In genomic region chr5:64467856-64468255, GRCm38 (mm10) we compare ENCODE assay signal across 22 mouse cellular contexts.
DNase-seq lines count a peak whose midpoint lies in the region; TF ChIP-seq lines count a peak whose summit lies in the region.
"Had no signal": no experiment of that assay in that cellular context is flagged by ENCODE, and none has a peak within 500 bp of the region (broad histone marks: within the 10 kb centered on the region; RNA-seq: fewer than 3 reads in every experiment).

No protein-coding gene starts in this region.

- WGBS in heart, adult 2 months: 46% methylated on average over 3 of the region's 3 CpGs

- no peak for TF ChIP-seq EP300 in heart, adult 2 months (IDR thresholded peaks at IDR 0.05; ENCODE audit: insufficient read depth, low read depth, low read length)

- H3K9ac ChIP-seq in heart, adult 2 months (ENCODE audit: low read depth, low read length): no peak overlapping the region
- H3K9ac ChIP-seq: embryonic facial prominence, embryonic 13.5 days; embryonic facial prominence, embryonic 15.5 days; forebrain, embryonic 12.5 days had no signal

- H3K79me2 ChIP-seq in heart, adult 2 months (replicated peaks; ENCODE audit: control insufficient read depth, insufficient read depth, low read length): no peaks in the 10 kb centered on the region

- no peaks in the 10 kb centered on the region for H3K4me1 ChIP-seq in heart, adult 2 months (ENCODE audit: control insufficient read depth, insufficient read depth, low read length)
- H3K4me1 ChIP-seq in testis, adult 2 months (ENCODE audit: control insufficient read depth, insufficient read depth, low read length): no peaks in the 10 kb centered on the region
- H3K4me1 ChIP-seq: embryonic facial prominence, embryonic 13.5 days; embryonic facial prominence, embryonic 15.5 days; forebrain, embryonic 12.5 days had no signal

- H3K4me3 ChIP-seq in gastrocnemius, adult 2 months: no peak overlapping the region
- H3K4me3 ChIP-seq in heart, adult 2 months: no peak overlapping the region
- H3K4me3 ChIP-seq in testis, adult 2 months (ENCODE audit: control insufficient read depth, low read depth, low read length): peak overlapping the region; percentile 89
- H3K4me3 ChIP-seq: embryonic facial prominence, embryonic 13.5 days; embryonic facial prominence, embryonic 15.5 days; erythroblast, embryonic 14.5 days; forebrain, embryonic 10.5 days; forebrain, embryonic 12.5 days had no signal

- peak overlapping the region; percentile 20; the same call in 1 of the 2 replicates for H3K27ac ChIP-seq in gastrocnemius, adult 2 months
- peak overlapping the region; percentile 7; the same call in 1 of the 2 replicates for H3K27ac ChIP-seq in heart, adult 2 months
- H3K27ac ChIP-seq in testis, adult 2 months (ENCODE audit: control insufficient read depth, insufficient read depth, low read depth, low read length): peak overlapping the region; percentile 6; the same call in 1 of the 2 replicates
- H3K27ac ChIP-seq: embryonic facial prominence, embryonic 13.5 days; embryonic facial prominence, embryonic 15.5 days; forebrain, embryonic 10.5 days; forebrain, embryonic 12.5 days had no signal

- intact Hi-C loops in gastrocnemius, adult 2 months (cut with DNase I): no loop called here
- intact Hi-C loops in gastrocnemius, postnatal 14 days (cut with DNase I; ENCODE audit: low total_unique reads): no loop called here
- intact Hi-C loops in heart, adult 2 months (cut with DNase I): loop anchor here (5.0 kb wide), 1 partner anchor 181 kb away; no protein-coding TSS in a partner anchor

- no peak for DNase-seq in gastrocnemius, adult 2 months
- no peak for DNase-seq in gastrocnemius, postnatal 14 days
- DNase-seq in heart, adult 2 months: no peak
- no peak for DNase-seq in heart, adult 9 months (ENCODE audit: low spot score in 2 of 2)
- peak; percentile 22 for DNase-seq in kidney, adult 9 months
- DNase-seq in kidney, postnatal 25 days: no peak
- DNase-seq in testis, postnatal 14 days (ENCODE audit: low spot score): no peak
- DNase-seq: adrenal gland, adult 2 months; adrenal gland, postnatal 10 days; adrenal gland, postnatal 25 days; cerebellum, adult 11 months; cerebellum, adult 18-20 months; cerebellum, adult 8-10 months; cerebellum, postnatal 14 days; cerebellum, postnatal 36 days; embryo, embryonic 11 days had no signal

- TF ChIP-seq POLR2A in heart, adult 2 months (IDR thresholded peaks at IDR 0.05; ENCODE audit: insufficient read depth, low read depth, low read length): no peak
- TF ChIP-seq POLR2A in testis, adult 2 months (IDR thresholded peaks at IDR 0.05; ENCODE audit: control insufficient read depth, low read depth, low read length): no peak

- no peak for TF ChIP-seq CTCF in gastrocnemius, adult 2 months (IDR thresholded peaks at IDR 0.05)
- TF ChIP-seq CTCF in heart, adult 2 months (IDR thresholded peaks at IDR 0.05): peak; percentile 10; the same call in 1 of the 2 replicates
- no peak for TF ChIP-seq CTCF in testis, adult 2 months (IDR thresholded peaks at IDR 0.05; ENCODE audit: control insufficient read depth, insufficient read depth, insufficient replicate concordance, low read depth, low read length)

- H3K36me3 ChIP-seq in heart, adult 2 months (ENCODE audit: control insufficient read depth, insufficient read depth, low read length): no peaks in the 10 kb centered on the region
- no peaks in the 10 kb centered on the region for H3K36me3 ChIP-seq in testis, adult 2 months (ENCODE audit: control insufficient read depth, insufficient read depth, low read length)
- H3K36me3 ChIP-seq: embryonic facial prominence, embryonic 13.5 days; embryonic facial prominence, embryonic 15.5 days; forebrain, embryonic 10.5 days; forebrain, embryonic 12.5 days had no signal

- H3K27me3 ChIP-seq in heart, adult 2 months (ENCODE audit: control insufficient read depth, insufficient read depth, low read length): no peaks in the 10 kb centered on the region
- no peaks in the 10 kb centered on the region for H3K27me3 ChIP-seq in testis, adult 2 months (ENCODE audit: control insufficient read depth, insufficient read depth, low read length)
- H3K27me3 ChIP-seq: embryonic facial prominence, embryonic 13.5 days; embryonic facial prominence, embryonic 15.5 days; forebrain, embryonic 12.5 days had no signal
